Mouse (Mus musculus): ENCODE results near the gene Serinc4.

DNA sequence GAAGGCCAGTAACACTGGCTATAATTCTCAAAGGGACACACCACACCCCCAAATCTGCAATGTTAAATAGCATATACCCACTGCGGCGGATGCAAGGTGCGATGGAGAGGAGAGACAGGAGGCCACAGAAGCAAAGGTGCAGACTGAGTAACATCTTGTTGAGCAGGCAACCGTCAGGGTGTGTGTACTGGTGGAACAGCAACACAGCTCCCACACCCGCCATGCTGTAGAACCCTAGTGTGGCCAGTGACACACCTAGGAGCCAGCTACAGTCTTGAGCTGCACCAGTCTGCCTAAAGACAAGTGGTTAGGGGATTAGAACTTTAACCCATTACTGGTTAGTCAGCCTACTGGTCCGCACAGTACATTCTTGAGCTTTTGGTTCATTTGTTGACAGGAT is 2.7 kb downstream of the Serinc4 start:
- TF ChIP-seq GATA1 (IDR thresholded peaks at IDR 0.05; ENCODE audit: borderline replicate concordance, low read length): no peak
- no peak for TF ChIP-seq FLI1 (IDR thresholded peaks at IDR 0.05; ENCODE audit: low read length)

Measured in megakaryocyte, embryonic 14.5 days (primary cell).